Mouse (Mus musculus) intestine, embryonic 14.5 days (tissue): ENCODE results near the gene Apbb1ip. TPM values are rescaled to one million over a fixed set of nuclear protein-coding genes. Genes with fewer than 3 reads are reported as not detected.
"Not testable (repeated sequence)": the region's sequence is repeated elsewhere in the genome, so short reads cannot be mapped to it uniquely, and the experiment has no call there.

Experiments
- ATAC-seq: fragments of 200-750 bp; cut with Nextera tagmentation; replicated peaks from 2 replicates; pipeline ENCODE4 v1.8.0; 2017; ENCODE audit warnings: low read depth, moderate number of reproducible peaks, moderate TSS enrichment, moderate library complexity; ENCODE audit not compliant: low FRiP score, low TSS enrichment
- DNase-seq: peaks from one replicate; pipeline ENCODE4 v3.0.0-alpha.2; 2018; ENCODE audit warnings: low spot score
- H3K27ac ChIP-seq: fragments of 300-500 bp; sonication (generic); 2 replicates; pipeline ENCODE4 v1.5.1; 2014; ENCODE audit warnings: low read depth, mild to moderate bottlenecking, control low read depth
- H3K27me3 ChIP-seq: fragments of 300-500 bp; sonication (generic); replicated peaks from 2 replicates; pipeline ENCODE4 v1.6.1; 2014; ENCODE audit warnings: low read length, control low read depth; ENCODE audit not compliant: control insufficient read depth, insufficient read depth
- H3K36me3 ChIP-seq: fragments of 300-500 bp; sonication (generic); 2 replicates; pipeline ENCODE4 v1.6.1; 2014; ENCODE audit warnings: low read length, control low read depth; ENCODE audit not compliant: control insufficient read depth, insufficient read depth
- H3K4me1 ChIP-seq: fragments of 300-500 bp; sonication (generic); replicated peaks from 2 replicates; pipeline ENCODE4 v1.6.1; 2014; ENCODE audit warnings: low read length, control low read depth, mixed read lengths; ENCODE audit not compliant: control insufficient read depth, insufficient read depth
- H3K4me2 ChIP-seq: fragments of 300-500 bp; sonication (generic); 2 replicates; pipeline ENCODE4 v1.6.1; 2014; ENCODE audit warnings: low read length
- H3K4me3 ChIP-seq: fragments of 300-500 bp; sonication (generic); 2 replicates; pipeline ENCODE4 v1.5.1; 2014; ENCODE audit warnings: low read depth, low read length, control low read depth, mixed read lengths
- H3K9ac ChIP-seq: fragments of 300-500 bp; sonication (generic); 2 replicates; pipeline ENCODE4 v1.6.1; 2014; ENCODE audit warnings: mild to moderate bottlenecking, low read length
- H3K9me3 ChIP-seq: fragments of 300-500 bp; sonication (generic); 2 replicates; pipeline ENCODE4 v1.6.1; 2016; ENCODE audit warnings: low read length, control low read depth; ENCODE audit not compliant: control insufficient read depth
- WGBS: fragments of 180-500 bp; shearing (Covaris S2); extraction: QIAGEN DNeasy Blood & Tissue Kit; methylation state at CpG from one replicate; pipeline ENCODE4 v1.1.7; 2014; 5-methylcytosine and 5-hydroxymethylcytosine counted together
- polyA plus RNA-seq: library from polyadenylated mRNA; unstranded; fragments of >200 nt; fragmentation: Nextera tagmentation; extraction: Ambion mirVana; gene quantifications from 2 replicates; pipeline ENCODE4 v1.2.1, GENCODE M21; 2014

Apbb1ip gene
- polyA plus RNA-seq, 1 experiment from 2014 or later: 1.9 TPM

DNA sequence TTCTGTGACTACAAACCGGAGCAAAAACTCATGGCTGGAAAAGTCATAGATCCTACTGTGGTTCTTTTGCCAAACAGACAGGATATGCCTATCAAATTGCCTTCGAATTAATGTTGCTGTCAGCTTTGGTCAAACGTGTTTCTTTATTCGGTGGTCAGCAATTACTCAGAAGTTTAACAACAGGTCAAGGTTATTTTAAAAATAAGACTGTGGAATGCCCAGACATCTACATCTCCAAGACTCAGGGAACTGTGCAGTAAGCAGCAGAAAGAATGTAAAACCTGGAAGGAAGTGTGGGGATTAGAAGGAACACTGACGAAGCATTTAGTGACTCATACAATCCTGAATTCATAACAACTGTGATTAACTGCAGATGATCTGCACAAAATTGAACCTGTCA is 40.0 kb downstream of the Apbb1ip start:
- H3K4me2 ChIP-seq: no peak overlapping the region
- WGBS: 66% methylated on average over 5 of the region's 5 CpGs
- no peak overlapping the region for H3K4me3 ChIP-seq
- DNase-seq (no peak), ATAC-seq (no peak)
- no peak overlapping the region for H3K27ac ChIP-seq
- no peaks in the 10 kb centered on the region for H3K4me1 ChIP-seq
- no peak overlapping the region for H3K9ac ChIP-seq
- no peaks in the 10 kb centered on the region for H3K36me3 ChIP-seq
- H3K9me3 ChIP-seq: no peaks in the 10 kb centered on the region
- no peaks in the 10 kb centered on the region for H3K27me3 ChIP-seq

DNA sequence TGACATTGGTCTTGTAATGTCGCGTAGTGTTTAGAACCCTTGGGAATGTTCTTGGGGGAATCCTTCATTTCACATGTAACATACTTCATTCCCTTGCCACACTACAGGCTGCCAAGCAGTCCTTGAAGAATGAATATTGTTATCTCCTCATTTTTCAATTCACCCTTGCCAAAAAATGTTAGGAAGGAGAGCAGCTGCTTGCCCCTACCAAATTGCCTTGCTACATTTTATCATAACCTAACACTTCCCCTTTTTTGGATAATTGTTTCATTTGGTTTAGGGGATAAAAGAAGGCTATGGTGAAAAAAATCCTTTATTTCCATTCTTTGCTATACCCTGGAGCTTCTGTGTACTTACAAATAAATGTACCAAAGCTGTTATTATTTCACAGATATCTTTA is 41.8 kb downstream of the Apbb1ip start:
- no peaks in the 10 kb centered on the region for H3K36me3 ChIP-seq
- no peak overlapping the region for H3K27ac ChIP-seq
- no peaks in the 10 kb centered on the region for H3K9me3 ChIP-seq
- 95% methylated on average over 2 of the region's 2 CpGs for WGBS
- H3K4me1 ChIP-seq: no peaks in the 10 kb centered on the region
- ATAC-seq (no peak), DNase-seq (no peak)
- no peak overlapping the region for H3K9ac ChIP-seq
- H3K4me3 ChIP-seq: no peak overlapping the region
- no peaks in the 10 kb centered on the region for H3K27me3 ChIP-seq
- no peak overlapping the region for H3K4me2 ChIP-seq

- Histone ChIP-seq H3K9ac (no peak overlapping the region), H3K4me3 (no peak overlapping the region), H3K27ac (no peak overlapping the region), H3K36me3 (no peaks in the 10 kb centered on the region), H3K4me1 (no peaks in the 10 kb centered on the region), H3K27me3 (no peaks in the 10 kb centered on the region), H3K4me2 (no peak overlapping the region), H3K9me3 (no peaks in the 10 kb centered on the region)
- ATAC-seq (no peak), DNase-seq (no peak)
- WGBS: 59% methylated on average over 1 of the region's 1 CpGs
Measured at GRCm38 (mm10) chr2:22816231-22816630, 42.3 kb downstream of the Apbb1ip start.

- no peak overlapping the region for H3K4me3 ChIP-seq
- no peak overlapping the region for H3K27ac ChIP-seq
- DNase-seq (no peak), ATAC-seq (no peak)
- no peaks in the 10 kb centered on the region for H3K27me3 ChIP-seq
- no peaks in the 10 kb centered on the region for H3K9me3 ChIP-seq
- no peaks in the 10 kb centered on the region for H3K4me1 ChIP-seq
- WGBS: 74% methylated on average over 2 of the region's 2 CpGs
- H3K9ac ChIP-seq: no peak overlapping the region
- no peak overlapping the region for H3K4me2 ChIP-seq
- H3K36me3 ChIP-seq: no peaks in the 10 kb centered on the region
Measured at GRCm38 (mm10) chr2:22822293-22822692, 48.4 kb downstream of the Apbb1ip start.

- H3K9ac ChIP-seq: no peak overlapping the region
- H3K9me3 ChIP-seq: no peaks in the 10 kb centered on the region
- DNase-seq (no peak), ATAC-seq (no peak)
- H3K27ac ChIP-seq: no peak overlapping the region
- H3K4me1 ChIP-seq: no peaks in the 10 kb centered on the region
- no peaks in the 10 kb centered on the region for H3K27me3 ChIP-seq
- no peak overlapping the region for H3K4me3 ChIP-seq
- 83% methylated on average over 4 of the region's 4 CpGs for WGBS
- H3K4me2 ChIP-seq: no peak overlapping the region
- no peaks in the 10 kb centered on the region for H3K36me3 ChIP-seq
Measured at GRCm38 (mm10) chr2:22845514-22845913, 71.6 kb downstream of the Apbb1ip start.

- Histone ChIP-seq H3K4me3 (no peak overlapping the region), H3K27ac (no peak overlapping the region), H3K4me1 (no peaks in the 10 kb centered on the region), H3K4me2 (no peak overlapping the region), H3K9me3 (no peaks in the 10 kb centered on the region), H3K27me3 (no peaks in the 10 kb centered on the region), H3K36me3 (no peaks in the 10 kb centered on the region), H3K9ac (no peak overlapping the region)
- DNase-seq (no peak), ATAC-seq (no peak)
- WGBS: 74% methylated on average over 4 of the region's 4 CpGs
Measured at GRCm38 (mm10) chr2:22851900-22852299, 78.0 kb downstream of the Apbb1ip start.

- no peaks in the 10 kb centered on the region for H3K36me3 ChIP-seq
- no peaks in the 10 kb centered on the region for H3K27me3 ChIP-seq
- 77% methylated on average over 3 of the region's 3 CpGs for WGBS
- no peak for DNase-seq
- H3K4me1 ChIP-seq: no peaks in the 10 kb centered on the region
- H3K9me3 ChIP-seq: no peaks in the 10 kb centered on the region
- no peak overlapping the region for H3K4me3 ChIP-seq
- no peak overlapping the region for H3K27ac ChIP-seq
- ATAC-seq: no peak
- no peak overlapping the region for H3K9ac ChIP-seq
- no peak overlapping the region for H3K4me2 ChIP-seq
Measured at GRCm38 (mm10) chr2:22857501-22857900, 83.6 kb downstream of the Apbb1ip start.

DNA sequence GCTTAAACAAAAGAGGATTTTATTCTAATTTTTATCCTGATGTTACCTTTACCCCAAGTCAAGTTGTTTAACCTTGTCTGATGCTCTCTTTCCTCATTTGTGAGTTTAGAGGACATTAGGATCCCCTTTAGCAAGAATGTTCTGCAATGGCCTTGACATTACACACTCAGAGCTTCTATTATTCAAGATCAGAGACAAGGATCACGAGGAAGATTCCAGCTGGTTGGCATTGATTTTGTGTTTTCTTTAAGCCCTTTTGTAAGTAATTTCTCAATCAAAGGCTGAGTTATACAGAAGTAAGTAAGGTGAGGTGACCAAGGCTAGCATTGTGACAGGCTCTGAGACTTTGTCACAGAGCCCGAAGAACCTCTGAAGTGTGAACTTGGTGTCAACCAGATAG is 88.3 kb downstream of the Apbb1ip start:
- H3K4me2 ChIP-seq: no peak overlapping the region
- ATAC-seq: no peak
- WGBS: 77% methylated on average over 2 of the region's 2 CpGs
- no peaks in the 10 kb centered on the region for H3K9me3 ChIP-seq
- DNase-seq: no peak
- no peak overlapping the region for H3K9ac ChIP-seq
- H3K4me1 ChIP-seq: no peaks in the 10 kb centered on the region
- H3K27me3 ChIP-seq: no peaks in the 10 kb centered on the region
- H3K36me3 ChIP-seq: no peaks in the 10 kb centered on the region
- no peak overlapping the region for H3K27ac ChIP-seq
- no peak overlapping the region for H3K4me3 ChIP-seq

DNA sequence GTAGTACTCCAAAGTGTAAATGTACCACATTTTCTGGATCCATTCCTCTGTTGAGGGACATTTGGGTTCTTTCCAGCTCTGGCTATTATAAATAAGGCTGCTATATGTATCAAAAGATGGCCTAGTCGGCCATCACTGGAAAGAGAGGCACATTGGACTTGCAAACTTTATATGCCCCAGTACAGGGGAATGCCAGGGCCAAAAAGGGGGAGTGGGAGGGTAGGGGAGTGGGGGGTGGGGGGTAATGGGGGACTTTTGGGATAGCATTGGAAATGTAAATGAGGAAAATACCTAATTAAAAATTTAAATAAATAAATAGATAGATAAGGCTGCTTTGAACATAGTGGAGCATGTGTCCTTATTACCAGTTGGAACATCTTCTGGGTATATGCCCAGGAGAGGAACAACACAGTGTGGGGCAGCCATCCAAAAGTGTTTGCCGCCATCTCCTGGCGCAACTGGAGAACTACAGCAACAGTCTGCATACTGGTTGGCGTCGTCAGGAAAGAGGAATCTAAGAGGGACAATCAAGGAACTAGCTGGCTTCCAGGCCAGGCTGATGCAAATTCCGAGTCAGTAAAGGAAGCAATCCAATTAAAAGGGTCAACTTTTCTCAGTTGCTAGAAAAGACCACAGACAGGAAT is 90.6 kb downstream of the Apbb1ip start:
- not testable (repeated sequence) for H3K4me3 ChIP-seq, H3K9me3 ChIP-seq, H3K9ac ChIP-seq, H3K36me3 ChIP-seq, H3K27ac ChIP-seq, H3K27me3 ChIP-seq, H3K4me2 ChIP-seq, H3K4me1 ChIP-seq
- DNase-seq: peak; percentile 76
- peak; percentile 78 for ATAC-seq
- 2% methylated on average over 6 of the region's 6 CpGs for WGBS
